14 mouse cellular contexts compared by ENCODE assay signal in the genomic region with DNA sequence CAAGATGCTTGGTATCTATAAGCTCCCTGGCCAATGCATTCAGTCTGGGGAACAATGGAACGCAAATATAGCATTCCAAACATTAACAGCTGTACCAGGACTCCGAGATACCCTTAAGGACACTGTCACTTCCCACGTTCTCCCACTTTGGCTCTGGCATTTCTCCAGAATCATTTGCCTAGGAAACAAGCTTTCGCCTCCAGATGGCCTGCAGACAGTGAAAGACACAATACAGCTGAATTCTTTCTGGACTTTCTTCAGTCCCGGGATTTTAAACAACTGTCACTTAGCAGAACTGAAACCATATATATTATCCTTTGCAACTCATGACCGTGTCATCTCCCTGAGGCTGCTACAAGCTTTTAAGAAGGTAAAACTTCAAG.
DNase-seq lines count a peak whose midpoint lies in the region; ATAC-seq and TF ChIP-seq lines count a peak whose summit lies in the region.
"Had no signal": no experiment of that assay in that cellular context is flagged by ENCODE, and none has a peak within 500 bp of the region (broad histone marks: within the 10 kb centered on the region; RNA-seq: fewer than 3 reads in every experiment).

No protein-coding gene starts in this region.

- no peaks in the 10 kb centered on the region for H3K9me3 ChIP-seq in embryonic facial prominence, embryonic 14.5 days (ENCODE audit: control insufficient read depth, low read length)
- no peaks in the 10 kb centered on the region for H3K9me3 ChIP-seq in embryonic facial prominence, embryonic 10.5 days
- H3K9me3 ChIP-seq in kidney, postnatal 0 days (replicated peaks; ENCODE audit: low read length), result no peaks in the 10 kb centered on the region
- H3K9me3 ChIP-seq: G1E; megakaryocyte, embryonic 14.5 days had no signal

- H3K27ac ChIP-seq in embryonic facial prominence, embryonic 14.5 days (replicated peaks; ENCODE audit: low read depth, low read length), result no peak overlapping the region
- H3K27ac ChIP-seq in embryonic facial prominence, embryonic 10.5 days (replicated peaks), result no peak overlapping the region
- no peak overlapping the region for H3K27ac ChIP-seq in kidney, postnatal 0 days
- H3K27ac ChIP-seq in kidney, adult 2 months (ENCODE audit: insufficient read depth, low read depth, low read length), result no peak overlapping the region

- peak; percentile 80 for DNase-seq in embryonic facial prominence, embryonic 14.5 days (ENCODE audit: low spot score)
- no peak for DNase-seq in embryonic facial prominence, embryonic 10.5 days (ENCODE audit: low spot score)
- DNase-seq in kidney, postnatal 0 days (ENCODE audit: low spot score), result peak; percentile 15
- DNase-seq in kidney, adult 2 months, result no peak
- peak; percentile 59 for DNase-seq in right cerebral cortex, adult 18-20 months
- DNase-seq in right cerebral cortex, postnatal 4 days, result no peak
- DNase-seq in telencephalon, adult 2 months (ENCODE audit: low read depth, low spot score), result peak; percentile 69
- no peak for DNase-seq in natural killer cell, adult 2 months (ENCODE audit: low spot score in 2 of 2)
- DNase-seq: cerebellum, adult 8-10 months; heart, adult 11 months had no signal

- TF ChIP-seq CTCF in kidney, postnatal 0 days (IDR thresholded peaks at IDR 0.05; ENCODE audit: low read depth), result no peak
- no peak for TF ChIP-seq CTCF in kidney, adult 2 months (conservative IDR thresholded peaks at IDR 0.05; ENCODE audit: insufficient read depth, insufficient read length, low read depth, low read length)

- H3K4me1 ChIP-seq in embryonic facial prominence, embryonic 14.5 days (ENCODE audit: control insufficient read depth, insufficient read depth, low read length), result peaks cover 3% of the 10 kb centered on the region; the same call in 1 of the 2 replicates
- H3K4me1 ChIP-seq in embryonic facial prominence, embryonic 10.5 days, result no peaks in the 10 kb centered on the region
- no peaks in the 10 kb centered on the region for H3K4me1 ChIP-seq in kidney, postnatal 0 days (replicated peaks; ENCODE audit: insufficient read depth, low read length)
- H3K4me1 ChIP-seq in kidney, adult 2 months (ENCODE audit: control insufficient read depth, insufficient read depth, low read length), result no peaks in the 10 kb centered on the region
- H3K4me1 ChIP-seq: megakaryocyte, embryonic 14.5 days had no signal

- no peak overlapping the region for H3K4me2 ChIP-seq in embryonic facial prominence, embryonic 14.5 days (ENCODE audit: low read depth, low read length)
- no peak overlapping the region for H3K4me2 ChIP-seq in kidney, postnatal 0 days (ENCODE audit: low read length)

- H3K36me3 ChIP-seq in embryonic facial prominence, embryonic 14.5 days (ENCODE audit: control insufficient read depth, insufficient read depth, low read length), result no peaks in the 10 kb centered on the region
- H3K36me3 ChIP-seq in embryonic facial prominence, embryonic 10.5 days (replicated peaks), result no peaks in the 10 kb centered on the region
- no peaks in the 10 kb centered on the region for H3K36me3 ChIP-seq in kidney, postnatal 0 days (ENCODE audit: insufficient read depth, low read length)
- no peaks in the 10 kb centered on the region for H3K36me3 ChIP-seq in kidney, adult 2 months (ENCODE audit: control insufficient read depth, insufficient read depth, low read length)

- peaks cover 8% of the 10 kb centered on the region for H3K27me3 ChIP-seq in embryonic facial prominence, embryonic 14.5 days (replicated peaks; ENCODE audit: control insufficient read depth, insufficient read depth, low read length)
- H3K27me3 ChIP-seq in embryonic facial prominence, embryonic 10.5 days (replicated peaks; ENCODE audit: low read depth, poor library complexity, severe bottlenecking), result peaks cover 82% of the 10 kb centered on the region
- no peaks in the 10 kb centered on the region for H3K27me3 ChIP-seq in kidney, postnatal 0 days (ENCODE audit: insufficient read depth, low read length)
- H3K27me3 ChIP-seq in kidney, adult 2 months (replicated peaks; ENCODE audit: control insufficient read depth, insufficient read depth, low read length), result no peaks in the 10 kb centered on the region

- WGBS in embryonic facial prominence, embryonic 14.5 days, result 40% methylated on average over 6 of the region's 6 CpGs
- whole genome bisulfite sequencing in embryonic facial prominence, embryonic 10.5 days, result 86% methylated on average over 6 of the region's 6 CpGs
- 60% methylated on average over 6 of the region's 6 CpGs for WGBS in kidney, postnatal 0 days
- WGBS in kidney, adult 2 months, result 59% methylated on average over 6 of the region's 6 CpGs

- ATAC-seq in embryonic facial prominence, embryonic 14.5 days (ENCODE audit: low read depth), result no peak
- ATAC-seq in kidney, postnatal 0 days (replicated peaks; ENCODE audit: low FRiP score, low read depth), result no peak
- ATAC-seq: inflammation-experienced regulatory T-cells, adult 6 months had no signal

- H3K9ac ChIP-seq in embryonic facial prominence, embryonic 14.5 days (ENCODE audit: low read depth, low read length), result no peak overlapping the region
- H3K9ac ChIP-seq in kidney, postnatal 0 days (ENCODE audit: low read depth, low read length), result no peak overlapping the region

- no peak for TF ChIP-seq POLR2A in kidney, adult 2 months (IDR thresholded peaks at IDR 0.05; ENCODE audit: low read depth, low read length)

- H3K4me3 ChIP-seq in embryonic facial prominence, embryonic 14.5 days (ENCODE audit: low read depth, low read length), result no peak overlapping the region
- no peak overlapping the region for H3K4me3 ChIP-seq in embryonic facial prominence, embryonic 10.5 days
- H3K4me3 ChIP-seq in kidney, postnatal 0 days (replicated peaks; ENCODE audit: low read depth, low read length), result no peak overlapping the region
- H3K4me3 ChIP-seq in kidney, adult 2 months (ENCODE audit: insufficient read depth, low read depth, low read length), result no peak overlapping the region
- H3K4me3 ChIP-seq: erythroblast, embryonic 14.5 days; megakaryocyte, embryonic 14.5 days had no signal

Comparison
In these comparisons a context has a peak if more than half of its experiments do, and no peak if none do; other contexts are left out.
1. DNase-seq: peak in embryonic facial prominence, embryonic 14.5 days (single experiment), kidney, postnatal 0 days (single experiment), right cerebral cortex, adult 18-20 months (single experiment) and telencephalon, adult 2 months (single experiment); none in embryonic facial prominence, embryonic 10.5 days (single experiment), kidney, adult 2 months (single experiment), right cerebral cortex, postnatal 4 days (single experiment) and natural killer cell, adult 2 months (0 of 2).